In the genomic region with DNA sequence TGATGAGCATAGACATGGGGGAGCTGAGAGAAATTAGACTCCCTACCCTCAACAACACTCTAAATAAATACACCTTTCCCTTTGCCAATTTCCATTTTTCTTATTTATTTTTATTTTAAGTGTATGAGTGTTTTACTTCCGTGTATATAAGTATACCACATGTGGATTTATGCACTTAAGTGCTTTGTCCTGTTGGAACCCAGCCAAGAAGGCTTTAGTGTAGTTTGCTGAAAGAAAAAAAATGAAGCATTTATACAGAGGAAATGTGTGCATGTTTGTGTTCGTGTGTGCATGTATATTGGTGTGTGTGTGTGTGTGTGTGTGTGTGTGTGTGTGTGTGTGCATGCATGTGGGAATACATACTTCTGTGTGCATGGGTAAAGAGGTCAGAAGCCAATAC, we compare ENCODE assay signal across 28 mouse cellular contexts.
DNase-seq lines count a peak whose midpoint lies in the region; ATAC-seq and TF ChIP-seq lines count a peak whose summit lies in the region.
"Had no signal": no experiment of that assay in that cellular context is flagged by ENCODE, and none has a peak within 500 bp of the region (broad histone marks: within the 10 kb centered on the region; RNA-seq: fewer than 3 reads in every experiment).

No protein-coding gene starts in this region.

- no peak overlapping the region for H3K9ac ChIP-seq in lung, embryonic 14.5 days
- no peak overlapping the region for H3K9ac ChIP-seq in stomach, postnatal 0 days (ENCODE audit: low read length)
- no peak overlapping the region for H3K9ac ChIP-seq in forebrain, embryonic 13.5 days
- H3K9ac ChIP-seq: embryonic facial prominence, embryonic 12.5 days; forebrain, embryonic 12.5 days; heart, embryonic 12.5 days; heart, embryonic 15.5 days; hindbrain, embryonic 14.5 days had no signal

- H3K4me1 ChIP-seq in lung, embryonic 14.5 days (ENCODE audit: insufficient read depth), result no peaks in the 10 kb centered on the region
- no peaks in the 10 kb centered on the region for H3K4me1 ChIP-seq in stomach, postnatal 0 days (replicated peaks; ENCODE audit: control insufficient read depth, insufficient read depth)
- H3K4me1 ChIP-seq in forebrain, embryonic 13.5 days, result no peaks in the 10 kb centered on the region
- H3K4me1 ChIP-seq: embryonic facial prominence, embryonic 12.5 days; forebrain, embryonic 12.5 days; heart, embryonic 12.5 days; heart, embryonic 15.5 days had no signal

- TF ChIP-seq EP300 in stomach, postnatal 0 days (optimal IDR thresholded peaks at IDR 0.05), result no peak

- peak; percentile 66 for DNase-seq in lung, embryonic 14.5 days
- DNase-seq in lung, postnatal 4 days, result no peak
- peak; percentile 8 for DNase-seq in NIH3T3 (ENCODE audit: low read depth)
- DNase-seq in lung, postnatal 14 days, result peak; percentile 1
- DNase-seq in stomach, postnatal 0 days (ENCODE audit: low spot score), result peak; percentile 11
- DNase-seq in heart, postnatal 36 days, result no peak
- DNase-seq: adrenal gland, postnatal 10 days; adrenal gland, postnatal 36 days; cerebellum, adult 18-20 months; cerebellum, adult 9-10 months; cerebellum, postnatal 14 days; gastrocnemius, adult 2 months; gastrocnemius, postnatal 14 days; heart, adult 11 months; heart, postnatal 10 days; heart, postnatal 4 days had no signal

- H3K4me2 ChIP-seq in lung, embryonic 14.5 days, result no peak overlapping the region
- no peak overlapping the region for H3K4me2 ChIP-seq in stomach, postnatal 0 days (replicated peaks; ENCODE audit: low read depth)
- no peak overlapping the region for H3K4me2 ChIP-seq in forebrain, embryonic 13.5 days
- H3K4me2 ChIP-seq: embryonic facial prominence, embryonic 12.5 days; forebrain, embryonic 12.5 days; heart, embryonic 12.5 days; heart, embryonic 15.5 days; hindbrain, embryonic 14.5 days had no signal

- no peaks in the 10 kb centered on the region for H3K36me3 ChIP-seq in lung, embryonic 14.5 days (ENCODE audit: insufficient read depth)
- no peaks in the 10 kb centered on the region for H3K36me3 ChIP-seq in stomach, postnatal 0 days (ENCODE audit: control insufficient read depth, insufficient read depth, low read length)
- H3K36me3 ChIP-seq in forebrain, embryonic 13.5 days (ENCODE audit: poor library complexity, severe bottlenecking), result no peaks in the 10 kb centered on the region
- H3K36me3 ChIP-seq: embryonic facial prominence, embryonic 12.5 days; forebrain, embryonic 12.5 days; heart, embryonic 12.5 days; heart, embryonic 15.5 days had no signal

- H3K27ac ChIP-seq in lung, embryonic 14.5 days (ENCODE audit: low read depth), result no peak overlapping the region
- no peak overlapping the region for H3K27ac ChIP-seq in stomach, postnatal 0 days (replicated peaks)
- H3K27ac ChIP-seq in forebrain, embryonic 13.5 days, result no peak overlapping the region
- H3K27ac ChIP-seq: embryonic facial prominence, embryonic 12.5 days; forebrain, embryonic 12.5 days; gastrocnemius, adult 2 months; heart, embryonic 15.5 days; hindbrain, embryonic 14.5 days; hindbrain, postnatal 0 days had no signal

- no peak for ATAC-seq in lung, embryonic 14.5 days (ENCODE audit: insufficient read depth)
- ATAC-seq in stomach, postnatal 0 days (ENCODE audit: low FRiP score, low TSS enrichment), result no peak
- ATAC-seq in forebrain, embryonic 13.5 days, result no peak
- ATAC-seq: CD4-positive, CD25-positive, alpha-beta regulatory T cell, adult 4 months; forebrain, embryonic 16.5 days; hindbrain, postnatal 0 days; inflammation-experienced regulatory T-cells, adult 6 months; Patski had no signal

- no peak for TF ChIP-seq CTCF in lung, embryonic 14.5 days (IDR thresholded peaks at IDR 0.05; ENCODE audit: low read depth)
- no peak for TF ChIP-seq CTCF in stomach, postnatal 0 days (IDR thresholded peaks at IDR 0.05; ENCODE audit: low read depth)

- H3K4me3 ChIP-seq in lung, embryonic 14.5 days (ENCODE audit: low read depth, low read length), result no peak overlapping the region
- H3K4me3 ChIP-seq in stomach, postnatal 0 days (ENCODE audit: low read depth, low read length), result no peak overlapping the region
- H3K4me3 ChIP-seq in forebrain, embryonic 13.5 days, result no peak overlapping the region
- H3K4me3 ChIP-seq: embryonic facial prominence, embryonic 12.5 days; erythroblast, embryonic 14.5 days; forebrain, embryonic 12.5 days; gastrocnemius, adult 2 months; heart, embryonic 12.5 days; heart, embryonic 15.5 days had no signal

- intact Hi-C loops in heart, postnatal 36 days (cut with DNase I), result no loop called here

- 26% methylated on average over 2 of the region's 2 CpGs for WGBS in lung, embryonic 14.5 days
- 7% methylated on average over 2 of the region's 2 CpGs for whole genome bisulfite sequencing in stomach, postnatal 0 days
- whole genome bisulfite sequencing in forebrain, embryonic 13.5 days, result 63% methylated on average over 2 of the region's 2 CpGs

- H3K9me3 ChIP-seq in lung, embryonic 14.5 days (ENCODE audit: low read depth, low read length), result no peaks in the 10 kb centered on the region
- no peaks in the 10 kb centered on the region for H3K9me3 ChIP-seq in stomach, postnatal 0 days (ENCODE audit: control insufficient read depth, low read length)
- no peaks in the 10 kb centered on the region for H3K9me3 ChIP-seq in forebrain, embryonic 13.5 days (replicated peaks)
- H3K9me3 ChIP-seq: embryonic facial prominence, embryonic 12.5 days; forebrain, embryonic 12.5 days; heart, embryonic 12.5 days; heart, embryonic 15.5 days had no signal

- no peaks in the 10 kb centered on the region for H3K27me3 ChIP-seq in lung, embryonic 14.5 days (ENCODE audit: insufficient read depth, low read length)
- no peaks in the 10 kb centered on the region for H3K27me3 ChIP-seq in stomach, postnatal 0 days (ENCODE audit: control insufficient read depth, insufficient read depth, low read length)
- H3K27me3 ChIP-seq in forebrain, embryonic 13.5 days, result no peaks in the 10 kb centered on the region
- H3K27me3 ChIP-seq: embryonic facial prominence, embryonic 12.5 days; forebrain, embryonic 12.5 days; heart, embryonic 12.5 days; heart, embryonic 15.5 days had no signal

Comparison
In these comparisons a context has a peak if more than half of its experiments do, and no peak if none do; other contexts are left out.
1. DNase-seq: peak in lung, embryonic 14.5 days (single experiment), NIH3T3 (single experiment), lung, postnatal 14 days (single experiment) and stomach, postnatal 0 days (single experiment); none in lung, postnatal 4 days (0 of 2) and heart, postnatal 36 days (0 of 2).